Mouse (Mus musculus): Measurements from ENCODE around the gene Kcne3. TPM values are rescaled to one million over a fixed set of nuclear protein-coding genes. Genes with fewer than 3 reads are reported as not detected.
A peak's percentile ranks its signal among the peaks of the same experiment; 100 is the strongest.

The Kcne3 gene
- polyA plus RNA-seq, 1 experiment from 2014 or later = 19.7 TPM

GRCm38 (mm10) chr7:100187601-100188000 is 11.3 kb downstream of the Kcne3 start:
- WGBS = 29% methylated on average over 7 of the region's 7 CpGs
- Histone ChIP-seq H3K9me3 (no peaks in the 10 kb centered on the region), H3K4me1 (peaks cover 9% of the 10 kb centered on the region), H3K27me3 (replicated peaks; ENCODE audit: low read depth, poor library complexity, severe bottlenecking) (0 out of 2 replicates have a peak, but pooled peaks cover 12% of the 10 kb centered on the region), H3K36me3 (replicated peaks) (no peaks in the 10 kb centered on the region), H3K4me3 (no peak overlapping the region), H3K27ac (replicated peaks) (no peak overlapping the region)
- DNase-seq (ENCODE audit: low spot score) = peak; percentile 54

GRCm38 (mm10) chr7:100190167-100190566 is 13.9 kb downstream of the Kcne3 start:
- WGBS = 38% methylated on average over 4 of the region's 4 CpGs
- Histone ChIP-seq H3K9me3 (no peaks in the 10 kb centered on the region), H3K4me1 (peaks cover 9% of the 10 kb centered on the region), H3K4me3 (no peak overlapping the region), H3K27me3 (replicated peaks; ENCODE audit: low read depth, poor library complexity, severe bottlenecking) (0 out of 2 replicates have a peak, but pooled peaks cover 10% of the 10 kb centered on the region), H3K27ac (replicated peaks) (no peak overlapping the region), H3K36me3 (replicated peaks) (no peaks in the 10 kb centered on the region)
- no peak for DNase-seq (ENCODE audit: low spot score)

GRCm38 (mm10) chr7:100190778-100191177 is 14.5 kb downstream of the Kcne3 start:
- 4% methylated on average over 4 of the region's 4 CpGs for WGBS
- DNase-seq (ENCODE audit: low spot score) = peak; percentile 50

GRCm38 (mm10) chr7:100201191-100201590 is 24.9 kb downstream of the Kcne3 start:
- 77% methylated on average over 3 of the region's 3 CpGs for WGBS
- Histone ChIP-seq H3K4me3 (no peak overlapping the region), H3K4me1 (peaks cover 37% of the 10 kb centered on the region), H3K9me3 (no peaks in the 10 kb centered on the region), H3K27me3 (replicated peaks; ENCODE audit: low read depth, poor library complexity, severe bottlenecking) (no peaks in the 10 kb centered on the region), H3K36me3 (replicated peaks) (no peaks in the 10 kb centered on the region), H3K27ac (replicated peaks) (no peak overlapping the region)
- DNase-seq (ENCODE audit: low spot score) = no peak

More at GRCm38 (mm10) chr7:100190778-100191177, 14.5 kb downstream of the Kcne3 start:
- Histone ChIP-seq H3K27me3 (replicated peaks; ENCODE audit: low read depth, poor library complexity, severe bottlenecking) (0 out of 2 replicates have a peak, but pooled peaks cover 10% of the 10 kb centered on the region), H3K27ac (replicated peaks) (no peak overlapping the region), H3K4me1 (peaks cover 9% of the 10 kb centered on the region), H3K36me3 (replicated peaks) (no peaks in the 10 kb centered on the region), H3K9me3 (no peaks in the 10 kb centered on the region), H3K4me3 (no peak overlapping the region)

GRCm38 (mm10) chr7:100203616-100204015 is 27.3 kb downstream of the Kcne3 start:
- H3K27ac ChIP-seq (replicated peaks) = no peak overlapping the region
- no peaks in the 10 kb centered on the region for H3K27me3 ChIP-seq (replicated peaks; ENCODE audit: low read depth, poor library complexity, severe bottlenecking)
- H3K4me1 ChIP-seq = peaks cover 37% of the 10 kb centered on the region
- H3K36me3 ChIP-seq (replicated peaks) = no peaks in the 10 kb centered on the region
- no peaks in the 10 kb centered on the region for H3K9me3 ChIP-seq
- 68% methylated on average over 3 of the region's 3 CpGs for WGBS
- DNase-seq (ENCODE audit: low spot score) = no peak
- no peak overlapping the region for H3K4me3 ChIP-seq

- Histone ChIP-seq H3K36me3 (replicated peaks) (no peaks in the 10 kb centered on the region), H3K4me1 (peaks cover 37% of the 10 kb centered on the region), H3K27me3 (replicated peaks; ENCODE audit: low read depth, poor library complexity, severe bottlenecking) (no peaks in the 10 kb centered on the region), H3K9me3 (no peaks in the 10 kb centered on the region), H3K4me3 (no peak overlapping the region), H3K27ac (replicated peaks) (0 out of 2 replicates have a peak overlapping the region, but pooled peaks have one; percentile 40)
- 42% methylated on average over 6 of the region's 6 CpGs for WGBS
- DNase-seq (ENCODE audit: low spot score) = peak; percentile 53
These were observed 28.6 kb downstream of the Kcne3 start for GRCm38 (mm10) chr7:100204871-100205270.

GRCm38 (mm10) chr7:100206144-100206543 is 29.8 kb downstream of the Kcne3 start:
- no peak overlapping the region for H3K27ac ChIP-seq (replicated peaks)
- H3K4me1 ChIP-seq = peaks cover 37% of the 10 kb centered on the region
- no peaks in the 10 kb centered on the region for H3K27me3 ChIP-seq (replicated peaks; ENCODE audit: low read depth, poor library complexity, severe bottlenecking)
- no peak for DNase-seq (ENCODE audit: low spot score)
- no peaks in the 10 kb centered on the region for H3K36me3 ChIP-seq (replicated peaks)
- no peaks in the 10 kb centered on the region for H3K9me3 ChIP-seq
- H3K4me3 ChIP-seq = no peak overlapping the region
- 83% methylated on average over 2 of the region's 2 CpGs for WGBS

GRCm38 (mm10) chr7:100207886-100208285 is 31.6 kb downstream of the Kcne3 start:
- no peak overlapping the region for H3K4me3 ChIP-seq
- no peaks in the 10 kb centered on the region for H3K27me3 ChIP-seq (replicated peaks; ENCODE audit: low read depth, poor library complexity, severe bottlenecking)
- no peaks in the 10 kb centered on the region for H3K9me3 ChIP-seq
- H3K27ac ChIP-seq (replicated peaks) = no peak overlapping the region
- H3K4me1 ChIP-seq = peaks cover 25% of the 10 kb centered on the region
- H3K36me3 ChIP-seq (replicated peaks) = no peaks in the 10 kb centered on the region
- DNase-seq (ENCODE audit: low spot score) = no peak

- no peak for DNase-seq (ENCODE audit: low spot score)
- no peaks in the 10 kb centered on the region for H3K27me3 ChIP-seq (replicated peaks; ENCODE audit: low read depth, poor library complexity, severe bottlenecking)
- H3K27ac ChIP-seq (replicated peaks) = no peak overlapping the region
- peaks cover 13% of the 10 kb centered on the region for H3K4me1 ChIP-seq
- 86% methylated on average over 4 of the region's 4 CpGs for WGBS
- H3K4me3 ChIP-seq = no peak overlapping the region
- H3K36me3 ChIP-seq (replicated peaks) = no peaks in the 10 kb centered on the region
- no peaks in the 10 kb centered on the region for H3K9me3 ChIP-seq
These were observed 38.0 kb downstream of the Kcne3 start for GRCm38 (mm10) chr7:100214310-100214709.

- no peak for DNase-seq (ENCODE audit: low spot score)
- Histone ChIP-seq H3K9me3 (no peaks in the 10 kb centered on the region), H3K27me3 (replicated peaks; ENCODE audit: low read depth, poor library complexity, severe bottlenecking) (no peaks in the 10 kb centered on the region), H3K27ac (replicated peaks) (no peak overlapping the region), H3K4me1 (peaks cover 13% of the 10 kb centered on the region), H3K4me3 (no peak overlapping the region), H3K36me3 (replicated peaks) (no peaks in the 10 kb centered on the region)
- WGBS = 76% methylated on average over 6 of the region's 6 CpGs
These were observed 38.9 kb downstream of the Kcne3 start for GRCm38 (mm10) chr7:100215116-100215732.

GRCm38 (mm10) chr7:100215976-100216375 is 39.7 kb downstream of the Kcne3 start:
- no peak for DNase-seq (ENCODE audit: low spot score)
- 79% methylated on average over 10 of the region's 10 CpGs for WGBS
- H3K4me1 ChIP-seq = peaks cover 13% of the 10 kb centered on the region
- no peaks in the 10 kb centered on the region for H3K36me3 ChIP-seq (replicated peaks)
- H3K27me3 ChIP-seq (replicated peaks; ENCODE audit: low read depth, poor library complexity, severe bottlenecking) = no peaks in the 10 kb centered on the region
- no peak overlapping the region for H3K27ac ChIP-seq (replicated peaks)
- no peaks in the 10 kb centered on the region for H3K9me3 ChIP-seq
- no peak overlapping the region for H3K4me3 ChIP-seq

- H3K4me1 ChIP-seq = peaks cover 13% of the 10 kb centered on the region
- H3K4me3 ChIP-seq = no peak overlapping the region
- no peaks in the 10 kb centered on the region for H3K27me3 ChIP-seq (replicated peaks; ENCODE audit: low read depth, poor library complexity, severe bottlenecking)
- WGBS = 84% methylated on average over 9 of the region's 9 CpGs
- no peaks in the 10 kb centered on the region for H3K9me3 ChIP-seq
- no peaks in the 10 kb centered on the region for H3K36me3 ChIP-seq (replicated peaks)
- DNase-seq (ENCODE audit: low spot score) = no peak
- H3K27ac ChIP-seq (replicated peaks) = peak overlapping the region; percentile 40; the same call in 1 of the 2 replicates
These were observed 40.6 kb downstream of the Kcne3 start for GRCm38 (mm10) chr7:100216601-100217565.
